Mouse (Mus musculus) layer of hippocampus, postnatal 10 days (tissue): ENCODE data around the gene Zdhhc17. TPM values are rescaled to one million over a fixed set of nuclear protein-coding genes. Genes with fewer than 3 reads are reported as not detected.

Experiments used
- DNase-seq, 2 experiments: peaks; one replicate each; pipeline ENCODE4 v3.0.0; 2021; ENCODE audit warnings: low spot score in 2 of 2
- long read RNA-seq: library from polyadenylated mRNA; stranded (forward); transcript quantifications from one replicate; pipeline ENCODE4 v2.0.0, GENCODE M21; 2023
- total RNA-seq, 2 experiments: library from RNA; stranded (reverse); gene quantifications; 2 replicates each; pipeline ENCODE4 v1.2.3; 2021

Zdhhc17 gene
- total RNA-seq = 10 to 100 TPM; 75.4 to 82.2 TPM
- long read RNA-seq, partial matches to known transcripts = 0 of 7 reads
- long read RNA-seq, other reads (novel, unspliced or antisense) = 7 of 7 reads

GRCm38 (mm10) chr10:111009641-111010479, at the start of gene Zdhhc17:
Gene Zdhhc17 (minus strand): TSS chr10:111010140.
- peak; percentile 89 to 91 for DNase-seq

GRCm38 (mm10) chr10:111055770-111056169, 45.8 kb upstream of the Zdhhc17 start:
- DNase-seq = no peak

- DNase-seq = no peak
These were observed 41.7 kb upstream of the Zdhhc17 start for GRCm38 (mm10) chr10:111051606-111052005.

GRCm38 (mm10) chr10:111050511-111050910, 40.6 kb upstream of the Zdhhc17 start:
- no peak for DNase-seq

GRCm38 (mm10) chr10:111050061-111050460, 40.1 kb upstream of the Zdhhc17 start:
- no peak for DNase-seq

GRCm38 (mm10) chr10:111047895-111048294, 38.0 kb upstream of the Zdhhc17 start:
- DNase-seq = no peak

GRCm38 (mm10) chr10:111040078-111040656, 30.2 kb upstream of the Zdhhc17 start:
- DNase-seq = no peak

- DNase-seq = no peak
These were observed 26.9 kb upstream of the Zdhhc17 start for GRCm38 (mm10) chr10:111036851-111037250.

GRCm38 (mm10) chr10:111035134-111035533, 25.2 kb upstream of the Zdhhc17 start:
- no peak for DNase-seq

GRCm38 (mm10) chr10:111031511-111032365, 21.8 kb upstream of the Zdhhc17 start:
- DNase-seq = peak in 1 of 2 experiments; percentile 11

- DNase-seq = no peak
These were observed 20.9 kb upstream of the Zdhhc17 start for GRCm38 (mm10) chr10:111030845-111031244.

GRCm38 (mm10) chr10:111026106-111026505, 16.2 kb upstream of the Zdhhc17 start:
- no peak for DNase-seq

GRCm38 (mm10) chr10:111024746-111025145, 14.8 kb upstream of the Zdhhc17 start:
- DNase-seq = no peak

- DNase-seq = peak; percentile 54 to 56
These were observed 4.5 kb upstream of the Zdhhc17 start for GRCm38 (mm10) chr10:111014476-111014875.

GRCm38 (mm10) chr10:111013265-111013664, 3.3 kb upstream of the Zdhhc17 start:
- DNase-seq = no peak

- DNase-seq = no peak
These were observed 2.6 kb upstream of the Zdhhc17 start for GRCm38 (mm10) chr10:111012496-111013038.

GRCm38 (mm10) chr10:111011226-111011765, 1.4 kb upstream of the Zdhhc17 start:
- peak in 1 of 2 experiments; percentile 26 for DNase-seq

- peak; percentile 28 to 42 for DNase-seq
These were observed 713 bp upstream of the Zdhhc17 start for GRCm38 (mm10) chr10:111010480-111011225.

GRCm38 (mm10) chr10:111009113-111009640, 763 bp downstream of the Zdhhc17 start:
- no peak for DNase-seq

GRCm38 (mm10) chr10:111007687-111008086, 2.3 kb downstream of the Zdhhc17 start:
- no peak for DNase-seq
